Mouse (Mus musculus): ENCODE data around the gene Enpp5. TPM values are rescaled to one million over a fixed set of nuclear protein-coding genes. Genes with fewer than 3 reads are reported as not detected.

The Enpp5 gene
- 130 and 191 TPM in 2 replicates for polyA plus RNA-seq (2021; fragmentation: Nextera tagmentation)
- long read RNA-seq, experiment 1, full-length matches to known transcripts: 719 of 1,380 reads
- long read RNA-seq, experiment 1, partial matches to known transcripts: 599 of 1,380 reads
- long read RNA-seq, experiment 1, other reads (novel, unspliced or antisense): 62 of 1,380 reads
- long read RNA-seq, experiment 2, full-length matches to known transcripts: 102 of 255 reads
- long read RNA-seq, experiment 2, partial matches to known transcripts: 137 of 255 reads
- long read RNA-seq, experiment 2, other reads (novel, unspliced or antisense): 16 of 255 reads

GRCm38 (mm10) chr17:44078631-44079350 lies at the start of gene Enpp5:
Enpp5 (plus strand) TSS chr17:44078813.

DNA sequence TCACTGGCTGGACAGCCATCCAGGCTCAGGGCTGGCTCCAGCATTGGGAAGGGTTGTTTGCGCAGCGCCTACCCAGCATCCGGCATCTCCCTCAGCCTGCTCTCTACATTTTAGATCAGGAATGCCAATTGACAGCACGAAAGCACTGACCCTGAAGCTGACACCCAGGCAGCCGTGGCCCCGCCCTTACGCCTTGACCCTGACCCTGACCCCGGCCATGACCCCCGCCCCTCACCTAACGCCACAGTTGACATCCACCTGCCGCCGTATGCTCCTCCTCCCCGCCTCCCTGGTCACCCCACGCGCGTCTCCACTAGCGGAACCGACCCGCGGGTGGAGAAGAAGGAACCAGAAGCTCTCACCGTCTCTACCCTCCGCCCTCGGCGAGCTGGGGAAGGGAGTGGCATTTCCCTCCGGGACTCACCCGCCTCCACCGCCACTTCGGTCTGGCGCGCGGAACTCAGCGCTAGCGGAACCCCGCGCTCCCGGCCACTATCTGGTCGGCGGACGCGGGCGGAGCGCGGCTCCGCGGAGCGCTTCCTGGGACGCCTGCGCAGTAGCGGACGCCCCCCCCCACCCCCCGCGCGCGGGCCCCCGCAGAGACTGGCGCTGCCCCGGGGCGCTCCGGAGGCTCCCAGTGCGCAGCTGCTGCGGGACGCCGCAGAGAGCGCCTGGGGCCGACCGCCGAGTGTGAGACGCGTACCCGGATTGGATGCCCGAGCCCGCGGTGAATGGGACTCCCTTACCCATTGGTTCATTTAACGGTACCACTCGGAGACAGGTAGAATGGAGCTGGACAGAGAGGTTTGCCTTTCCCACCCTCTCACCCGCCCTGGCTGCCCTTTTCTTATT lies 26.9 kb downstream of the Enpp5 start, which contains the start of gene Enpp4:
TSS of gene Enpp4 (minus strand) at position 523 of the 852 bp plus-strand sequence.

Other genes starting within 250 kb of the Enpp5 start
- gene Enpp4, start 27.0 kb downstream of the Enpp5 start, polyA plus RNA-seq (2021; fragmentation: Nextera tagmentation): 10.1 and 10.9 TPM in 2 replicates
- 0.90 and 1.0 TPM in 2 replicates for gene Clic5, start 109.8 kb downstream of the Enpp5 start, polyA plus RNA-seq (2021; fragmentation: Nextera tagmentation)